Mouse (Mus musculus) urinary bladder, adult 2 months (tissue): Measurements from ENCODE around the gene Dcaf12l2. TPM values are rescaled to one million over a fixed set of nuclear protein-coding genes. Genes with fewer than 3 reads are reported as not detected.

Experiments
- DNase-seq: peaks from one replicate; pipeline ENCODE4 v3.0.0; 2022; ENCODE audit warnings: low spot score
- polyA plus RNA-seq: library from polyadenylated mRNA; depleted of rRNA; stranded (reverse); fragments of >200 nt; gene quantifications from 2 replicates; pipeline ENCODE4 v1.2.3, GENCODE M21; 2012; rRNA removed

Gene Dcaf12l2
- polyA plus RNA-seq = 0.18 TPM in 2 replicates

DNA sequence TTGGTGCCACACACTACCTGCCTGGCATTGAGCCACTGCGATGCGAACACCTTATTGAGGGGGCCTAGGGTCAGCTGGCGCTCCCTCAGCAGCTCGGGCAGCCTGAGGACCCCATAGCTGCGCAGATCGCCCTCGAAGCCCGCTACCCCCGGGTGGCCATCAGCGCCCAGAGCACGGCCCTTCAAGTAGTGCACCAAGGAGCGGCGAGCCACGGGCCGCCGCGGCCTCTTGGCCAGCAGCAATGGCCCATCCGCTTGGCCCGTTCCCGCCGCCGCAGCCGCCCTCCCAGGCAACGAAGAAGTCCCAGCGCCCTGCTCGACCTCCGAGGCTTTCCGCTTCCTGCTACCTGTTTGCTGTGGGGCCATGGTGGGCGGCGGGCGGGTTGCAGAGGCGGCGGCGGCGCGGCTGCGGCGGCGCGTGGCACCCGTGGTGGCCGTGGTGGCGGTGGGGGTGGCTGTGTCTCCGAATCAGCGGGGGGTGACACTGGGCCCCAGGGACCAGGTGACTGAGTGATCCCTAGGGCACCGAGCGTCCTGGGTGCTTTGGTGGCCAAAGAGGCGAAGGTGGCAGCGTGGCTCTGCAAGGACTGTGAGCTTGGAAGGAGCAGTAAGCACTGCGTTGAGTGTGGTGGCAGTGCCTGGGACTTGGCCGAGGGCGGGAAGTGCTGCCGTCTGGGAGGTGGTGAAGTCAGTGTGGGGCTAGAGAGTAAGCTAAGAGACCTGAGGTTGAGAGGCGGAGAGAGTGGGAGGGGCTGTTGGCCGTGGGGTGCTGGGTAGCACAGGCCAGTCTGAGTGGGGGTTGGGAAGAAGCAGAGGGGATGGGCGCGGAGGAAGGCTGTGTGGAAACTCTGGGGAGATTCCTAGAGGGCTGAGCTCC, at the start of gene Dcaf12l2:
TSS of gene Dcaf12l2 (minus strand) at position 697 of the 876 bp plus-strand sequence.
- DNase-seq = no peak

DNA sequence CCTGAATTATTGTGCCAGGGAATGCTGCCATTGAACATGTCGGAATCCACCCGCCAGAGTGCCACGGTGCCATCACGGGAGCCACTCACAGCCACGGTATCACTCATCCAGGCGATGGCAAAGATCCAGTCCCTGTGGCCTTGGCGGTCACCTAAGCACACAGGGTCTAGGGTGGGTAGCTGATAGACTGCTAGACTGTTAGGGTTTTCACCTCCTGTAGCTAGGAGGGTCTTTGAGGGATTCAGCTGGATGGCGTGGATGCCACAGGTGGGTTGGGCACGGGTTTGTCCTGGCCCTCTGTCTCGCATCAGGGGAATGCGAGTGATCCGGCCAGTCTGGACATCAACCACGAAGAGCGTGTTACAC, 879 bp downstream of the Dcaf12l2 start:
- no peak for DNase-seq
